Mouse (Mus musculus): ENCODE data around the gene Cep55. TPM values are rescaled to one million over a fixed set of nuclear protein-coding genes. Genes with fewer than 3 reads are reported as not detected.

Cep55 gene
- total RNA-seq, 2 experiments from 2014 or later, result not detected

DNA sequence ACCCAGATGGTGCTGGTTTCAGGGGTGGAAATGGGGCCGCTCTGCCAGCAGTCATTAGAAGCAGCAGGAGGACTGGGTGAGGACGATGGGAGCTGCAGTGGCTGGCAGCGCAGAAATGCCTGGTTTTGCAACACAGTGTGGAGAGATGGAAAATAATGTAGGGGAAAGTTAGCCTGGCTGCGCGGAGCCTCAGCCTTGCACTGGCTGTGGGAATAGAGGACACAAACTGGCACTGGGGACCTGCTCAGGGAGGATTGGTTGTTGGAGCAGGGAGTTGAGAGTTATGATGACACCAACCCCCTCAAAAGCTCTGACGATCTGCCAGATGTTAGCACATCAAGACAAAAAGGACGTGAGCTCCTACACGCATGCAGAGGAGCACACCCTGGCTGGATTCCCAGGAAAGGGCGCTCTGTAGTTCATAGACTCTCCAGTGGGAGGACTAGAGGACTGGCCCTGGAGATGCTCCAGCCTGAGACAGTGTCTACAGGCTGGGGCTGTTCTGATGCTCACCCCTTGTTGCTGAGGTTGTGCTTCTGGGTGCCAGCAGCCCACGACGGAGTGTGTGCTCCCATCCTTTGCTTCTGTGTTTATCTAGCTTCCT, 32.2 kb downstream of the Cep55 start:
- no peak overlapping the region for H3K27ac ChIP-seq
- intact Hi-C loops (cut with DNase I), result no loop called here

GRCm38 (mm10) chr19:38089358-38089757, 34.5 kb downstream of the Cep55 start:
- Histone ChIP-seq H3K27ac (no peak overlapping the region), H3K4me3 (no peak overlapping the region)
- intact Hi-C loops (cut with DNase I), result no loop called here
- TF ChIP-seq CTCF (IDR thresholded peaks at IDR 0.05), result no peak
- DNase-seq, result no peak

More for the DNA sequence above, 32.2 kb downstream of the Cep55 start:
- peak; percentile 47 for TF ChIP-seq CTCF (IDR thresholded peaks at IDR 0.05)
- H3K4me3 ChIP-seq, result no peak overlapping the region
- peak; percentile 50 for DNase-seq

DNA sequence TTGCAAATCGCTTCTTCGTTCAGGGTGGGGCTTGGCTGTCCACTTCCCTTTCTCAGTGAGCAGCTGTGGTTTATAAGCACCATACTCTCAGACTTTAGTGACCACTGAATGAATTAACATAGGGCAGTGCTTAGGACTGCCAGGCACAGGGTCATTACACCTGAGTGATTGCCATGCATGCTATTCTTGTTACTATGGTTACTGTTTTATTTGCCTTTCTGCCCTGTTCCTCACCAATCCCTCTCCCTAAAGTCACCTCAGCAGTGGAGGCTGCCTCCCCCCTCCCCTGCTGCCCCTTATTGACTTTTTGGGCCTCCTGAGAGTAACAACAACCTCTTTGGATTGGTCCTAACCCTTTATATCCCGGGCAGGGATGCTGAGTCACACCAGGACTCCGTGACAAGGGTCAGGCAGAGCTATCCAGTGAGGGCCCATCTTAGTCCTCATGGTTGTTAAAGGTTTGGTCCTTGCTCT, 36.7 kb downstream of the Cep55 start:
- DNase-seq, result no peak
- no peak for TF ChIP-seq CTCF (IDR thresholded peaks at IDR 0.05)
- intact Hi-C loops (cut with DNase I), result no loop called here
- no peak overlapping the region for H3K27ac ChIP-seq
- no peak overlapping the region for H3K4me3 ChIP-seq

GRCm38 (mm10) chr19:38096231-38096630, 41.4 kb downstream of the Cep55 start:
- Histone ChIP-seq H3K4me3 (no peak overlapping the region), H3K27ac (no peak overlapping the region)
- DNase-seq, result no peak
- TF ChIP-seq CTCF (IDR thresholded peaks at IDR 0.05), result no peak
- intact Hi-C loops (cut with DNase I), result no loop called here

DNA sequence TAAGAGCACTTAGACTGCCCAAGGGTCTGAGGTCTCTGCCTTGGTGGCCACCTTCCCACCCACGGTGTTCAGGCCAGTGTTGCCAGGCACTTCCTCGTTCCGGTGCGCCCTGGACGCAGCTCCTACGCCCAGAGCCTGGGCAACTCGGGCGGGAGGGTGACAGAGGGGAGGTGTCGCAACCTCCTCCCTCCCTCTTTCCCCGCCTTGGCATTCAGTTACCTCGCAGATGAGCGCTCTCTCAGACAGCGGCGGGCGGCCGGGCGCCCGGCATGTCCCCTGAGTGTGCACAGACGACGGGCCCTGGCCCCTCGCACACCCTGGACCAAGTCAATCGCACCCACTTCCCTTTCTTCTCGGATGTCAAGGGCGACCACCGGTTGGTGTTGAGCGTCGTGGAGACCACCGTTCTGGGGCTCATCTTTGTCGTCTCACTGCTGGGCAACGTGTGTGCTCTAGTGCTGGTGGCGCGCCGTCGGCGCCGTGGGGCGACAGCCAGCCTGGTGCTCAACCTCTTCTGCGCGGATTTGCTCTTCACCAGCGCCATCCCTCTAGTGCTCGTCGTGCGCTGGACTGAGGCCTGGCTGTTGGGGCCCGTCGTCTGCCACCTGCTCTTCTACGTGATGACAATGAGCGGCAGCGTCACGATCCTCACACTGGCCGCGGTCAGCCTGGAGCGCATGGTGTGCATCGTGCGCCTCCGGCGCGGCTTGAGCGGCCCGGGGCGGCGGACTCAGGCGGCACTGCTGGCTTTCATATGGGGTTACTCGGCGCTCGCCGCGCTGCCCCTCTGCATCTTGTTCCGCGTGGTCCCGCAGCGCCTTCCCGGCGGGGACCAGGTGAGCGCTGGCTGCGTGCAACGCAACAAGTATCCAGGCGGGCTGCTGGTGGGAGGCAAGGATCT, 42.3 kb downstream of the Cep55 start, which contains the start of gene Ffar4:
Ffar4 (plus strand) TSS at position 214 of the 901 bp plus-strand sequence.
- intact Hi-C loops (cut with DNase I), result no loop called here
- H3K4me3 ChIP-seq, result peak within 1 kb of the TSS; percentile 53
- peak; percentile 38 for DNase-seq
- no peak within 1 kb of the TSS for H3K27ac ChIP-seq
- no peak for TF ChIP-seq CTCF (IDR thresholded peaks at IDR 0.05)

- no peak for TF ChIP-seq CTCF (IDR thresholded peaks at IDR 0.05)
- no peak overlapping the region for H3K27ac ChIP-seq
- intact Hi-C loops (cut with DNase I), result no loop called here
- no peak for DNase-seq
- H3K4me3 ChIP-seq, result no peak overlapping the region
Measured at GRCm38 (mm10) chr19:38107871-38108270, 53.1 kb downstream of the Cep55 start.

DNA sequence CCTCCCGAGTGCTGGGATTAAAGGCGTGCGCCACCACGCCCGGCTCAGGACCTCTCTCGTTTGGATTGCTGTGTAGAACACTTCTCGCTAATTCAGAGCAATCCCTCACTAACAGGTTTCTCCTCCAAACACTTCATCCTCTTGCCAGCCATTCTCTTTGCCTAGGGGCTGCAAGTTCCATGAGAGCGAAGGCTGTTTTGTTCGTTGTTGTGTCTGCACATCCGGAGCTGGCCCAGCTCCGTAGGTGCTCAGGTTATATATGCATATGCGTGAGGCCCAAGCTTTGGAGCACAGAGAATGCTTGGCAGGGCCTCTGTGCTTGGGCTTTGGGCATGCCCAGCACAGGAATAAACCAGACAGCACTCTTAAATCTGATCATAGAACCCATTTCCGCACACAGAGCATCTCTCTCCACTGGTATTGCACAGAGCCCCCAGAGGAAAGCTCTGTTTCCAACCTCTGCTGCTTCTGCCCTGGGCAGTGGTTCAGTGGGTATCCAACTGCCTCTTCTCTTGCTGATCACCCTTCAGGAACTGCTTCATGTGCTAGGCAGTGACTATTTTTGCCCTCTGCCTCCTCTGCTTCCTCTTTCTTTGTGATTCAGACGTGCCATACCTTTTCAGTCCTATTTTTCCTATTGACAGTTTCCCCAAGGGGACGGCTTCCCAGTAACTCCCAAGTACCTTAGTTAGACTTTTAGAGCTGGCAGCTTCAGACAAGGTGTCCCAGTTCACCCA, 54.9 kb downstream of the Cep55 start:
- no peak for DNase-seq
- Histone ChIP-seq H3K27ac (no peak overlapping the region), H3K4me3 (no peak overlapping the region)
- intact Hi-C loops (cut with DNase I), result no loop called here
- no peak for TF ChIP-seq CTCF (IDR thresholded peaks at IDR 0.05)

DNA sequence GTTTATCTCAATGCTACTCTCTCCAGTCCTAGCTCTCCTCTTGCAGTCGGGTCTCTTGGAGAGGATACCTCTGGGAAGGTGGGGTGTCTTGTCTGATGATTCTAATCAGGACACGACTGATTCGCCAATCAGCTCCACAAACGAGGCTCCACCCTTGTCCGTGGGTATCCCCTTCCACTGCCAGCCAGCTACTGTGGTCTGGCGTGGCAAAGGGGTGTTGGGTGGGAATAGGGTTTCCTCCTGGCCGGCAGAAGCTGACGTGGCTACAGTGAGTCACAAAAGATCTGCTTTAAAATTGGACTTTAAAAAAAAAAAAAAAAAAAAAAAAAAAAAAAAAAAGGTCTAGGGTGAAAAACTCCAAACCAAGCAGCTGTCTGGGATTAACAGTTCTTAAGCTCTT, 56.2 kb downstream of the Cep55 start:
- Histone ChIP-seq H3K27ac (no peak overlapping the region), H3K4me3 (no peak overlapping the region)
- intact Hi-C loops (cut with DNase I), result no loop called here
- no peak for TF ChIP-seq CTCF (IDR thresholded peaks at IDR 0.05)
- DNase-seq, result no peak

GRCm38 (mm10) chr19:38112575-38112974, 57.8 kb downstream of the Cep55 start:
- no peak for TF ChIP-seq CTCF (IDR thresholded peaks at IDR 0.05)
- no peak for DNase-seq
- Histone ChIP-seq H3K27ac (no peak overlapping the region), H3K4me3 (no peak overlapping the region)
- intact Hi-C loops (cut with DNase I), result no loop called here

GRCm38 (mm10) chr19:38114834-38115491, 60.2 kb downstream of the Cep55 start:
- Histone ChIP-seq H3K4me3 (no peak overlapping the region), H3K27ac (no peak overlapping the region)
- DNase-seq, result no peak
- intact Hi-C loops (cut with DNase I), result no loop called here
- TF ChIP-seq CTCF (IDR thresholded peaks at IDR 0.05), result no peak

DNA sequence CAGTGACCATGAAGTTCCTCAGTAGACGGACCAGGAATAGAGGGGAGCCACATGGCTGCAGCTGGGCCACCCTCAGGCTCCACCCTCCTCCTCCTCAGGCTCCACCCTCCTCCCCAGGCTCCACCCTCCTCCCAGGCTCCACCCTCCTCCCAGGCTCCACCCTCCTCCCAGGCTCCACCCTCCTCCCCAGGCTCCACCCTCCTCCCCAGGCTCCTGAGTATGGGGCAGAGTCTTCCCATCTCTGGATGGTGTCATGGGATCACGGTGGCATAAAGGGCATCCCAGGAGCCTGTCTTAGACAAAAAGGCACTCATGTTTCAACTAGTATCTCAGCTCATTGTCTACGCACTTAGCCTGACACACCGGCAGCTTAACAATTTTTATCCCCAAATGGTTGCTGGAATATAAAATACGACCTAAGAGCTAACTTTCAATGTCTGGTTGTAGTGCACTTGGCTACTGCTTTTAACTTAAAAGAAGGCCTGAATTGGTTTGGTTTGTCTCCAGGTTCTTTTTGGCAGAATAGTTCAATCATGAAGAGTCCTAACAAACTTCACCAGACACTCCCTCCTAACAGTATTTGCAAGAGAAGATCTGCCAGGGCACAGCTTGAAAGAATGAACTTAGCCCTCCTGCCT, 65.4 kb downstream of the Cep55 start:
- no peak for TF ChIP-seq CTCF (IDR thresholded peaks at IDR 0.05)
- intact Hi-C loops (cut with DNase I), result no loop called here

GRCm38 (mm10) chr19:38123921-38124320, 69.1 kb downstream of the Cep55 start:
- no peak for TF ChIP-seq CTCF (IDR thresholded peaks at IDR 0.05)
- Histone ChIP-seq H3K4me3 (peak overlapping the region; percentile 69), H3K27ac (no peak overlapping the region)
- DNase-seq, result no peak
- intact Hi-C loops (cut with DNase I), result no loop called here

More for the DNA sequence above, 65.4 kb downstream of the Cep55 start:
- H3K4me3 ChIP-seq, result no peak overlapping the region
- no peak for DNase-seq
- H3K27ac ChIP-seq, result no peak overlapping the region

Other genes with a start within 250 kb of the Cep55 start
- 1 to 10 TPM; 4.7 to 6.4 TPM for gene Myof, start 11.4 kb upstream of the Cep55 start, total RNA-seq (2021)
- not detected for gene Ffar4, start 42.1 kb downstream of the Cep55 start, total RNA-seq (2021)
- 1 to 10 TPM; 1.1 to 1.7 TPM for gene Rbp4, start 70.3 kb downstream of the Cep55 start, total RNA-seq (2021)
- gene Pde6c, start 77.8 kb downstream of the Cep55 start, total RNA-seq (2021), result not detected
- gene Fra10ac1, start 169.1 kb downstream of the Cep55 start, total RNA-seq (2021), result 10 to 100 TPM; 10.5 to 15.7 TPM
- 10 to 100 TPM in 1 of 2 experiments, 1 to 10 TPM in 1; 1.7 to 12.1 TPM for gene Lgi1, start 209.5 kb downstream of the Cep55 start, total RNA-seq (2021)